Mouse (Mus musculus) embryonic fibroblast, embryonic 13.5 days (primary cell): ENCODE measurements around the gene Hspe1.

Experiments used
- CTCF ChIP-seq: IDR thresholded peaks from 2 replicates; pipeline ENCODE4 v1.5.1; 2011; ENCODE audit warnings: mild to moderate bottlenecking, control low read depth, low read length, moderate library complexity, borderline replicate concordance; ENCODE audit not compliant: insufficient read depth
- POLR2A ChIP-seq: IDR thresholded peaks from 2 replicates; pipeline ENCODE4 v1.6.1; 2011; ENCODE audit warnings: low read depth, mild to moderate bottlenecking, control low read depth, low read length, moderate library complexity

DNA sequence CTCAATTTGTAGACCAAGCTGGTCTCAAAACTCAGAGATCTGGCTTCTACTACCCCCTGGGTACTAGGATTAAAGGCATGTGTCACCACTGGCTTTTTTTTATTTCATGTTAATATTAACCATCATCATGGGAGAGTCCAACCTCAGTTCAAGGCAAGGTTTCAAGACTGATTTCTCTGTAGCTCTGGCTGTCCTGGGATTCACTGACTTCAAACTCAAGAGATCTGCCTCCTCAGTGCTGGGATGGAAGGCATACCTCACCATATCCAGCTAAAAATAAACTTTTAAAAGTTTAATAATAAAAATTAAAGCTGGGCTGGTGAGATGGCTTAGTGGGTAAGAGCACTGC, 11.6 kb upstream of the Hspe1 start:
- TF ChIP-seq POLR2A = no peak
- no peak for TF ChIP-seq CTCF
